Mouse (Mus musculus) gastrocnemius, postnatal 25 days (tissue): ENCODE measurements around the gene Pnma3. TPM values are rescaled to one million over a fixed set of nuclear protein-coding genes. Genes with fewer than 3 reads are reported as not detected.
"Not testable (repeated sequence)": the region's sequence is repeated elsewhere in the genome, so short reads cannot be mapped to it uniquely, and the experiment has no call there.

ENCODE experiments used
- DNase-seq: peaks from one replicate; pipeline ENCODE4 v3.0.0; 2022
- long read RNA-seq, 2 experiments: library from polyadenylated mRNA; stranded (forward); transcript quantifications; one replicate each; pipeline ENCODE4 v2.0.0; 2021
- total RNA-seq, 2 experiments: library from RNA; stranded (reverse); gene quantifications; 1 replicate in 1 of 2; 2 replicates in 1 of 2; pipeline ENCODE4 v1.2.3; 2021

The Pnma3 gene
- total RNA-seq: not detected
- long read RNA-seq, experiment 1: 0 reads
- long read RNA-seq, experiment 2: 0 reads

DNA sequence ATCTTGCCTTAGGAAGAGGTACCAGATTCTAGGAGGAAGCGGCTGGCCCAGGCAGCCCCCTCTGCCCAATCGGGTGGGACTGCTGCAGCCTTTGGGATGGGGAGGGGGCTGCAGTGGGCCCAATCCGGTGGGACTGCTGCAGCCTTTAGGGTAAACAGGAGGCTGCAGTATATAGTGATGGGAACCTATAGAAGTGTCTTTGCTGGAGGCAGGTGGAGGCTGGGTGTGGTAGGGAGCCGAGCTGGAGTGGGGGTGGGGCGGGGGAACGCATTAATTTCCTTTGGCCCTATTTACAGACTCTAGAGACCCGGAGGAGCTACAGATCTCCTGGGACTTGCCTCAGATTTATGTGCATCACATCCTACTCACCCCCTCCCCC is at the start of gene Pnma3:
Gene Pnma3 (plus strand): TSS at position 373 of the 379 bp plus-strand sequence.
- no peak for DNase-seq

- DNase-seq: no peak
Observed at GRCm38 (mm10) chrX:73037003-73037402, 27.6 kb upstream of the Pnma3 start, which contains the start of gene Pnma5. TSS of gene Pnma5 (minus strand) at chrX:73037103.

- no peak for DNase-seq
Observed at GRCm38 (mm10) chrX:73038831-73039230, 25.8 kb upstream of the Pnma3 start.

DNA sequence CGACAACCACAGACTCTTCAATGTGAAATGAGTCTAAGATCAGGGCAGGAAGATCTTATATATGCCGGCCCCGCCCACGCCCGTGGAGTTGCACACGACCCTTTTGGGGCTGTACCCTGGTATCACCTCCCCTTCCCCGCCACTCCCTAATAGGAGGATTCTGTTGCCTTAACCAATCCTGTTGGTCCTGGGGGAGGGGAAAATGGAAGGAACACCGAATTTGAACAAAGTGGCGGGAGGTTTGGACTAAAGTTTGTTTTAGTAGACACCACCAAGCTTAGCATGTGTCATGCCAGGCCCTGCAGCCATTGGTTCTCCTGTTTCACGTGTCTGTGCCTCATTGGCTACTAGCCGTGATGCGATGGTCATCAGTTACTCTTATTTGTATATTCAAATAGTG is 24.9 kb upstream of the Pnma3 start:
- no peak for DNase-seq

- peak; percentile 87 for DNase-seq
Observed at GRCm38 (mm10) chrX:73053860-73054563, 10.6 kb upstream of the Pnma3 start.

- no peak for DNase-seq
Observed at GRCm38 (mm10) chrX:73061528-73061927, 3.1 kb upstream of the Pnma3 start.

- DNase-seq: no peak
Observed at GRCm38 (mm10) chrX:73062323-73062722, 2.3 kb upstream of the Pnma3 start.

DNA sequence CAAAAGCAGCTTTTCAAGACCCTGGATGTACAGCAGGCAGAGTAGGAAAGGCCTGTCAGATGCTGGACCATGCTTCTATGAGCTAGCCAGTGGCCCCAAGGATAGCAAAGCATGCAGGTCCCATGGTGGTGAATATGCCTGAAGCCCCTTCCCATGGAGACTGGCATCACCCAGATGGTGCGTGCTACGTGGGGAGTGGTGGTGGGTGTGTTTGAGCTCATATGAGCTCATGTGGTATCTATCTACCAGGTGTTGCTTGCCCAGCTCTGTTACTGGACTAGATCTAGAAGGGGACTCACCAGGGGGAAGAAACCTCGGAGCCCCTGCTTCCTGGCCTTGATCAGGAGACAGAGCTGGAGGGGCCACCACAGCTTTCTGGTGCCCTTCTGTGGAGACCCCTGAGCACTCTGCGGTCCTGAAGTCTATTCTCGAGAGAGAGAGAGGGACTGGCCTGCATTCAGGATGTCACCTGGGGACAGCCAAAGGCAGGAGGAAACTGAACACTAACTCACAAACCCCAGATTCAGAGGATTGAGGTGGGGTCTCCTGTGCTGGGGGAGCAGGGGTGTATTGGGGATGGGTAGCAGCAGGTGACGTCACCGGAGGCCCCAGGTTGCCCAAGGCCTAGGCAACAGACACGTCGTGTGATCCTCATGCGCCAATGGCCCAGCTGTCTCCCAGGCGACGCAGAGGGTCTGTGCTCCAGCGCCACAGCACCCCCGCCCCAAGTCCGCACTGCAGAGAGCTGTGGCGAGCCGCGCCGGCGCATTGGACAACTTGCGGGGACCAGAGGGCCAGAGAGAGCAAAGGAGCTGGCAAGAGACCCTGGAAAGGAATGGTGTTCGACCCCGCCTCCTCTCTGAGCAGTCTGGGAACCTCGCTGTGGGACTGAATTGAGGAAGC is 824 bp upstream of the Pnma3 start:
- DNase-seq: no peak

GRCm38 (mm10) chrX:73066765-73067312 is 2.3 kb downstream of the Pnma3 start:
- not testable (repeated sequence) for DNase-seq

- not testable (repeated sequence) for DNase-seq
Observed at GRCm38 (mm10) chrX:73082267-73083055, 17.9 kb downstream of the Pnma3 start, which contains the start of gene Xlr4a. TSS of gene Xlr4a (minus strand) at chrX:73082478.

DNA sequence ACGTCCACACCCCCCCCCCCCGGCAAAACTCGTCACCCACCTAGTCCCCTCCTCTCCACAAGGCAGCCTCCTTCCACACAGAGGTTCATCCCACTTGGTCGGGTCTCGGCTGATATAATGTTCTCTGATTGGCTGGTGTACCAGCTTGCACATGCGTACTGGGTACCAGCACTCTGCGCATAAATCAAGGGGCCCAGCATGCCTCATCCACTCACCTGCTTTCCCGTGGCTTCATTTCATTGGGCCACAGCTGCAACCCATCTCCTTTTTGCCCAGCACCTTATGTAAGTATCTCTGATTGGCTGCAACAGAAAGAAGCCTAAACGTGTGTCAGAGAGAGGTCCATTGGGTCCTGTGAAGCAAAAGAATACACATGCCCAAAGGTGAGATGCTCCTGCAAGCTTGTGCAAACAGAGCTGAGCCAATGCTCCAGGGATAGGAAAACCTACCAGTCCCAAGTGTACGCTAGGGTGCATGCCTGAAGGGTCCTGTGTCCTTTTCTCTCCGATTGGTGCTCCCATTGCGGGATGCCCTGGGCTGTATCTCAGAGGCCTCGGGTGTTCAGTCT is 32.4 kb downstream of the Pnma3 start, which contains the start of gene Xlr3a:
Gene Xlr3a (minus strand): TSS at position 155 of the 568 bp plus-strand sequence.
- not testable (repeated sequence) for DNase-seq

DNA sequence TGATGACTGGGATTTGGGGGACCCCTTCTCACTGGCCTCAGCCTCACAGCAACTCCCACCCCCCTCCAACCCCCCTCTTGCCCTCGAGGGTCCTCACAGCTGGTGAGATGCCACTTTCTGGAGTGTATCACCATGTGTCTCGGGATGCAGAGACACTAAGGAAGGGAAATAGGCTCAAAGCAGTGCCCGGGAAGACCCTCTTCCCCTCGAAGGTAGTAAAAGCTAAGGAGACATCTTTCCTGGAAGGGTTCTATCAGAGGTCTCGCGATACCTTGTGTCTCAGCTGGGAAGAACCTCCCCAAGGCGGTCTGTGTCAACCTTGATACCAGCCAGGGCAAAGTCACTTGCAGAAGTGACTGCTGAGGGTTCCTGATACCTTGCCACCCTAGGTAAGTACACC is 52.2 kb downstream of the Pnma3 start, which contains the start of gene Gm14685:
Gene Gm14685 (plus strand): TSS at position 301 of the 400 bp plus-strand sequence.
- DNase-seq: not testable (repeated sequence)

Other genes starting within 250 kb of the Pnma3 start
- gene Gabrq, start 239.6 kb upstream of the Pnma3 start, total RNA-seq: not detected
- 10 to 100 TPM; 23.8 to 25.9 TPM for gene Cetn2, start 146.4 kb upstream of the Pnma3 start, total RNA-seq
- gene Nsdhl, start 146.2 kb upstream of the Pnma3 start, total RNA-seq: 1 to 10 TPM; 4.0 to 6.1 TPM
- gene Zfp185, start 77.4 kb upstream of the Pnma3 start, total RNA-seq: 1 to 10 TPM; 2.1 to 4.4 TPM
- not detected for gene Pnma5, start 27.7 kb upstream of the Pnma3 start, total RNA-seq
- under 1 TPM in 1 of 2 experiments, not detected in 1; 0.56 TPM for gene Xlr4a, start 17.7 kb downstream of the Pnma3 start, total RNA-seq
- gene Xlr3a, start 32.3 kb downstream of the Pnma3 start, total RNA-seq: 1 to 10 TPM in 1 of 2 experiments, under 1 TPM in 1; 0.91 to 3.8 TPM
- gene Gm14685, start 52.3 kb downstream of the Pnma3 start, total RNA-seq: not detected
- not detected for gene Xlr5b, start 84.0 kb downstream of the Pnma3 start, total RNA-seq
- gene DXBay18, start 84.7 kb downstream of the Pnma3 start, total RNA-seq: not detected
- not detected for gene Spin2d, start 112.2 kb downstream of the Pnma3 start, total RNA-seq
- 1 to 10 TPM in 1 of 2 experiments, under 1 TPM in 1; 0.51 to 2.7 TPM for gene Xlr3b, start 127.4 kb downstream of the Pnma3 start, total RNA-seq
- gene Xlr4b, start 149.5 kb downstream of the Pnma3 start, total RNA-seq: not detected
- 1 to 10 TPM; 6.3 to 7.7 TPM for gene F8a, start 163.5 kb downstream of the Pnma3 start, total RNA-seq
- gene Xlr4c, start 178.3 kb downstream of the Pnma3 start, total RNA-seq: not detected
- gene Xlr3c, start 200.6 kb downstream of the Pnma3 start, total RNA-seq: under 1 TPM in 1 of 2 experiments, not detected in 1; 0.24 TPM
- not detected for gene Xlr5a, start 228.2 kb downstream of the Pnma3 start, total RNA-seq
- not detected for gene Xlr5c, start 228.2 kb downstream of the Pnma3 start, total RNA-seq